Mouse (Mus musculus): ENCODE measurements around the gene Syce3.

Syce3 gene

DNA sequence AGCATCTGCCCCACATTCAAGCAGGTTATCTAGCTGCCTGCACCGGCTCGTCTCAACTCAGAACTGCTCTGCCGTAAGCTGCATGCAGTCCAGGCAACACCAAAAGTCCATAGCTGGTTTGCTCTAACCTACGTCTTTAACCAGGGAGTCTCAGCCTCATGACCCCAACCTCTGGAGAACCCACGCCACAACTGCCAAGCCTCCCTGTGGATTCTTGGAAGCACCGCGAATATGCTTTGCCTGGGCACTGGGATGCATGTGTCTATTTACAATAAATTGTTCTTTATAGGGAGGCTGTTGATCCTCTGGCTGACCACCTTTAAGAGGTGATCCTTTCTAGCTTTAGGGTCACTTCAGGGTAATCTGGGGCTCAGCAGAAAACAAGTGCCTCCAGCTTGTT lies 37.8 kb downstream of the Syce3 start:
- no peak for DNase-seq (ENCODE audit: low spot score)

DNA sequence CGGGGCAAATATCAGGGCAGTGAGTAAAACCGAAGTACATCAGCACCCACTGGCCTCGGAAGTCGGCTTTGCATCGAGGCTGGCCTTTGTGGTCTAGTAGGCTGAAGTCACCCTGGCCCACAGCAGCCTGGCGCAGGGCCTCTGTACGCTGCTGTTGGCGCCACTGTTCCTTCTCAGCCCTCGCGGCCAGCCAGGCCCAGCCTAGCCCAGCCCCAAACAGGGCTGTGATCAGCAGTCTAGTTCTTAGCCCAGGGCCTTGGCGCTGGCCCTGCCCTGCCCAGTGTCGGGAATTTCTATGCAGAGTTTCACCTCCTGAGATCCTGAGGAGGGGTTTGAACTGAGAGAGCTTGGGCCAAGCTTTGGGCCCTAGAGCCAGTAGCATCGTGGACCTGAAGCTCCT lies 38.2 kb downstream of the Syce3 start:
- DNase-seq (ENCODE audit: low spot score), result no peak

GRCm38 (mm10) chr15:89365141-89365551 lies 45.2 kb downstream of the Syce3 start:
- DNase-seq (ENCODE audit: low spot score), result no peak

DNA sequence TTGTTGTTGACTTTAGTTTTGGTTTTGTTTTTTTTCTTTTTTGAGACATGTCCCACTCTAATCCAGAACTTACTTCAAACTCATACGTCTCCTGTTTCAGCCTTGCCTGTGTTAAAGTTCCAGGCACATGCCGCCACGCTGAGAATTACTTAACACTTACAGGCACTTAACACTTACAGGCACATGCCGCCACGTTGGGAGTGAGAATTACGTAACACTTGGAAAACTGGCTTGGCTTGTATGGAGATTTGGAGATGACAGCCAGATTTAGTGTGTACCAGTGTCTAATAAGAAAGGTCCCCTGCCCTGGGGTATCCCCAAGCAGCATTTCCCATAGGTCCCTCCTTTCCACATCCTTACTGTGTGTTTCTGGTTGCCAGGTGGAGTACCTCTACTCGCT lies 47.3 kb downstream of the Syce3 start:
- peak; percentile 79 for DNase-seq (ENCODE audit: low spot score)

- no peak for DNase-seq (ENCODE audit: low spot score)
Measured at GRCm38 (mm10) chr15:89358784-89359183, 51.5 kb downstream of the Syce3 start.

DNA sequence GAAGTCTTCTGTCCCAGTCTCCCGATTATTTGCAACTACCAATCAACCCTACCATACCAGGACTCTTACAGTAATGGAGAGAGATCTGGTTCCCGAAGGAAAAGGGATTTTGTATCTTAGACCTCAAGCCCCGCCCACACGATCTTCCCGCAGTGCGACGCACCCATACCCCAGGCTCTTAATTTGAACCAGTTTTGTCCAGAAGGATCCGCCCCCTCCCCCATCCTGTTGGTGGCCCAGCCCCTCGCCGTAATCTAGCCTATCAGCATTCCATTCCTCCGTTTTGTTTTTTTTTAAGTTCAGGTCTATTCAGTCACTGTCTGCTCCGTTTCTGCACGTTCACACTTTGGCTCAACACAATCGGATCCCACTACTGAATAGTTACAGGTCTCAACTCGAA lies 53.9 kb downstream of the Syce3 start:
- DNase-seq (ENCODE audit: low spot score), result peak; percentile 95

DNA sequence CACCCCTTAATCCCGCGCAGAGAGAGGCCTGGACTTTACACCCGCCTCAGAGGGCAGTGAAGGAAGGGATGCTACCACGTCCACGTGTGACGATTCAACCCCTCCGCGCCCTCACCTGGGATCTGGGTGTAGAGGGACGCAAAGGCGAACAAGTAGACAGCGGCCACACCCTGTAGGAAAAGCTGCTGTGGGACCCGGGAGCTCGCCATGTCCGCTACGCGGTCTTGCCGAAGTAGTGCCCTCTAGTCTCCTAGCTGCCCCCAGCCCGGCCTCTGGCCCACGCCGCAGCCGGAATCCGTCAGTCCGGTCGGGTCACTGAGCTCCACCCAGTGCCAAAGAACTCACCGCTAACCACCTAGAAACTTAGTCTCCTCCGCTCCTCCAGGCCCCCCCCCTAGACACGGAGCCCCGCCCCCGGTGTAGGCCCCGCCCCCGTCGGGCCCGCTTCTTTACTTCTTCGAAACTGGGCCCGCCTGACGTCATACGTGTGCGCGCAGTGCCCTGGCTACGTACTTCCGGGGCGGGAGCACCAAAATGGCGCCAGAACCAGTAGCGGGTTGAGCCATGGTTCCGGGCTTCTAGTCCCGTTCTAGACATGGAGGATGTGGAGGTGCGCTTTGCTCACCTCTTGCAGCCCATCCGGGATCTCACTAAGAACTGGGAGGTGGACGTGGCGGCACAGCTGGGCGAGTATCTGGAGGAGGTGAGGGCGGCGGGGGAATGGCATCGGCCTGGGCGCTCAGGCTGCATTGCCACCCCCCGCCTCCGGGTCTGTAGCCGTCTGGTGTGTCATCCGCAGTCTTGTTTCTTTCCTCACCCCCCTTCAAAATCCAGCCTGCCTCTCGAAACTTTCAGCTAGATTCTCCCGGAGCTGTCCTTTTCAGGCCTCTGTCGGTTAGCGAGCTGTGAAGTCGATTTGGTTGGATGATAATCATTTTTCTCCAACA lies 54.8 kb downstream of the Syce3 start, which contains the start of the genes Lmf2 and Ncaph2:
TSS of gene Lmf2 (minus strand) at position 419 of the 947 bp plus-strand sequence.
TSS of gene Ncaph2 (plus strand) at position 479 of the 947 bp plus-strand sequence.
- DNase-seq (ENCODE audit: low spot score), result peak; percentile 97

GRCm38 (mm10) chr15:89354455-89354854 lies 55.8 kb downstream of the Syce3 start:
- no peak for DNase-seq (ENCODE audit: low spot score)

- no peak for DNase-seq (ENCODE audit: low spot score)
Measured at GRCm38 (mm10) chr15:89353837-89354236, 56.5 kb downstream of the Syce3 start.

DNA sequence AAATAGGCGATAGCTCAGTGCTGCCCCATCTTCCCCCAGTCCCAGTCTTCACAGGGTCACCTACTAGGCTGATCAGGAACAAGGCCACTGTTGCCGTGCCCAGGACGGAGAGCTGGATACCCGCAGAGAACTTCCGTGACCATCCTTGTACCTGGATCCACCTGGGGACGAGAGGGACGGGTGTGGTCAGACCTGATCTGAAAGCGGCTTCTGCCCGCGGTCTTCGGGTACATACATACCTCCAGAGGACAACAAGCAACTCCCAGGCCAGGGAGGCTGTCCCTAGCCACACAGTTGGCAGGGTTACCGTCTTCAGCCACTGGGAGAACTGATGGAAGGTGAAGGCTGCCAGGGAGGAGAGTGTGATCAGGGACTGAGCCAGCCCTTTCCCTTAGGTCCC lies 57.5 kb downstream of the Syce3 start:
- DNase-seq (ENCODE audit: low spot score), result no peak

DNA sequence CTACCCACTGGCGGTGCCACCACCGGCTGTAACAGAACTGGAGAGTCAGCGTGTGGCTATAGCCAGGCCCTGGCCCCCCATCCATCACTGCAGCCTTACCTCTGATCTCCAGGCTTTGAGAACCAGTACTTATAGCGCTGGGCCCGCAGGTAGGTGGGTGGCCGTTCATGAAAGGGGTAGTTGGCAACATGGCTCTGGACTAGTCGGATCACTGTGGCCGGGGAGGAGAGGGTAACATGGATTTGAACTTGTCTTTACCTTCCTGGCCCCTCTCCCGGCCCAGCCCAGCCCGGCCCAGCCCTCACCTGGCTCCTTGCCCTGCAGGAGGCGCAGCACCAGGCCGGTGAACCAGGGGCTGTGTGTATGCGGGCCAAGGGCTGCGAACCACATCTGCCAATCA lies 58.2 kb downstream of the Syce3 start:
- DNase-seq (ENCODE audit: low spot score), result no peak

GRCm38 (mm10) chr15:89351302-89351701 lies 59.0 kb downstream of the Syce3 start:
- no peak for DNase-seq (ENCODE audit: low spot score)

- no peak for DNase-seq (ENCODE audit: low spot score)
Measured at GRCm38 (mm10) chr15:89350447-89350846, 59.9 kb downstream of the Syce3 start.

- DNase-seq (ENCODE audit: low spot score), result no peak
Measured at GRCm38 (mm10) chr15:89343325-89343724, 67.0 kb downstream of the Syce3 start.

GRCm38 (mm10) chr15:89341678-89342077 lies 68.6 kb downstream of the Syce3 start:
- DNase-seq (ENCODE audit: low spot score), result no peak

All from adipocyte (in vitro differentiated cells).